Mouse (Mus musculus): ENCODE data around the gene Vav1. TPM values are rescaled to one million over a fixed set of nuclear protein-coding genes. Genes with fewer than 3 reads are reported as not detected.

Vav1 gene
- polyA plus RNA-seq, 1 experiment from 2014 or later: 1.3 TPM

DNA sequence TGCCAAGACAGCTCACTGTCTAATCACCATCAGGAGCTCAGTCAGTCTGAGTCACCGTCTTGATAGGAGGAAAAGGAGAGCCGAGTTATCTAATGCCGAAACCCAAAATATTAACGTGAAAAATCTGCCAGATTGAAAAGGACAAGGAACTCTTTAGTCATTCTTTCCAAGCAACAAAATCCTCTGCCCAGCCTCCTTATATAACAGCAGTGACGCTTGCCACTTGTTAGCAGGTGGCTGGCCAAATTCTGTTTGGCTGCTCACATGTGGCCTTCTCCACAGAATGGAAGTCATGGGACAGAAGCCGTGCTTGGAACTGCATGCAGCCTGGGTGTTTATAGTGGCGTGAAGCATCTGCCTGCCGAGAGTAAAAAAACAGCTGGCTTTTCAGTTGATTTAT, 19.2 kb upstream of the Vav1 start:
- DNase-seq (ENCODE audit: low spot score): no peak
- H3K9me3 ChIP-seq (replicated peaks): no peaks in the 10 kb centered on the region
- WGBS: 93% methylated on average over 8 of the region's 8 CpGs
- H3K27ac ChIP-seq: no peak overlapping the region
- no peaks in the 10 kb centered on the region for H3K27me3 ChIP-seq (ENCODE audit: low read depth, poor library complexity, severe bottlenecking)
- H3K36me3 ChIP-seq: peaks cover 97% of the 10 kb centered on the region
- peaks cover under 1% of the 10 kb centered on the region for H3K4me1 ChIP-seq
- H3K4me3 ChIP-seq: no peak overlapping the region

DNA sequence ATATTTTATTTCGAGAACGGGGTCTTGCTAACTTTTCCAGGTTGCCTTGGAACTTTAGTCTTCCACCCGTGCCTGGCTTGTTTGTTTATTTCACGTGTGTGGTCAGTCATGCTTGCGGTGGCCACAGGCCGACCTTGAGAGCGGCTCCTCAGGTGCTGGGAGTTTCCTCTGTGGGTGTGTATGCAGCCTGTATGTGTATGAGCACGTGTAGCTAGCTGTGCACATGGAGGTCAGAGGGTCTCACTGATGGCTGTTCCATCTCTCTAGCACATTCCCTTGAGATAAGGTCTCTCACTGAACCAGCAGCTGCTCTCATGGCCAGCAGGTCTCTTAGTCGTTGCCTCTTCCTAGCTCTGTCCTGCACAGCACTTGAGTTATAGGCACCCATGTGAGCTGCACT, 18.5 kb upstream of the Vav1 start:
- Histone ChIP-seq H3K4me3 (no peak overlapping the region), H3K27me3 (ENCODE audit: low read depth, poor library complexity, severe bottlenecking) (no peaks in the 10 kb centered on the region), H3K27ac (no peak overlapping the region), H3K4me1 (peaks cover 7% of the 10 kb centered on the region), H3K36me3 (peaks cover 91% of the 10 kb centered on the region), H3K9me3 (replicated peaks) (no peaks in the 10 kb centered on the region)
- 93% methylated on average over 9 of the region's 9 CpGs for WGBS
- no peak for DNase-seq (ENCODE audit: low spot score)

DNA sequence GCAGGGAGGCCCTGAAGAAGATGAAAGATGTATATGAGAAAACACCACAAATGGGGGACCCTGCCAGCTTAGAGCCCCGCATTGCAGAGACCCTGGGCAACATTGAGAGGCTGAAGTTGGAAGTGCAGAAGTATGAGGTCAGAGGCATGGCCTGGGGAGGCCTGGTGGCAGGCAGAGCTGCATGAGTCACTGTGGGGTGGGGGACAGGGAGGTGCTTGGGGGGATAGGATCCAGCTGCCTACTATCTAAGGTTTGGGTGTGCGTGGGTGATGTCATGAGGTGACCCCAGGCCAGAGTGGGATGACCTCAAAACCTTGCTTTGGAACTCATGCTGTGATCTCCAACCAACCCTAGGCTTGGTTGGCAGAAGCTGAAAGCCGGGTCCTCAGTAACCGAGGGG, 17.6 kb upstream of the Vav1 start:
- H3K9me3 ChIP-seq (replicated peaks): no peaks in the 10 kb centered on the region
- no peak overlapping the region for H3K4me3 ChIP-seq
- no peaks in the 10 kb centered on the region for H3K27me3 ChIP-seq (ENCODE audit: low read depth, poor library complexity, severe bottlenecking)
- no peak for DNase-seq (ENCODE audit: low spot score)
- H3K4me1 ChIP-seq: peaks cover 10% of the 10 kb centered on the region
- 91% methylated on average over 4 of the region's 4 CpGs for WGBS
- peaks cover 81% of the 10 kb centered on the region for H3K36me3 ChIP-seq
- no peak overlapping the region for H3K27ac ChIP-seq

DNA sequence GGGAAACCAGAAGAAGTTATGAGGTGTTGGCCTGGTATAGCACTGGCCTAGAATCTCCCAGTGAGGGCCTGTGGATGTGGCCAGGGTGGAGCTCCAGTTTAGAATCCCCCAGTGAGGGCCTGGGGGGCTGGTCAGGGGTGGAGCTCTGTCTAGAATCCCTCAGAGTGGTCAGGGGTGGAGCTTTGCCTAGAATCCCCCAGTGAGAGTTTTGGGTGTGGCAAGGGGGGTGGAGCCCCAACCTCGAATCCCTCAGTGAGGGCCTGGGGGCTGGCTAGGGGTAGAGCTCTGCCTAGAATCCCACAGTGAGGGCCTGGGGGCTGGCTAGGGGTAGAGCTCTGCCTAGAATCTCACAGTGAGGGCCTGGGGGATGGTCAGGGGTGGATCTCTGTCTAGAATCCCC, 17.1 kb upstream of the Vav1 start:
- no peaks in the 10 kb centered on the region for H3K27me3 ChIP-seq (ENCODE audit: low read depth, poor library complexity, severe bottlenecking)
- WGBS: 65% methylated on average over 1 of the region's 1 CpGs
- H3K4me3 ChIP-seq: no peak overlapping the region
- H3K9me3 ChIP-seq (replicated peaks): no peaks in the 10 kb centered on the region
- no peak overlapping the region for H3K27ac ChIP-seq
- H3K36me3 ChIP-seq: peaks cover 76% of the 10 kb centered on the region
- peaks cover 10% of the 10 kb centered on the region for H3K4me1 ChIP-seq
- no peak for DNase-seq (ENCODE audit: low spot score)

GRCm38 (mm10) chr17:57262901-57263550, 15.9 kb upstream of the Vav1 start:
- 91% methylated on average over 17 of the region's 17 CpGs for WGBS
- H3K36me3 ChIP-seq: peaks cover 65% of the 10 kb centered on the region

DNA sequence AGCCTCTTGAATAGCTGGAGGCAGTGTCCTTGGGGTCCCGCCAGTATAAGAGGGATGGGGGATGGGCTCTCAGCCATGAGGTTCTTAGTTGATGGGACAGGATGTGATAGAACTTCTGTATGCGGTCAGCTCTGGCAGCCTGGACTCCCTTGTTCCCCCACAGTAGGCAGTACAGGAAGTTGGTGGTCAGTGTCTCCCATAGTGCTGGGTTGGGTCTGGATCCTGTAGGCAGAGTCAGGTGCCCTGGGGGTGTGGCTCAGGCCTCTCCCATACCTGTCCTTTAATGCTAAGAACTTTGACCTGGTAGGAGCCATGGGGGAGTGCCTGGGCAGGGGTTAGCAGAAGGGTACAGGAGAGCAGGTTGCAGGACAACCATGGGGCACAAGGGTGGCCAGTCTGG, 14.7 kb upstream of the Vav1 start:
- Histone ChIP-seq H3K9me3 (replicated peaks) (no peaks in the 10 kb centered on the region), H3K4me3 (no peak overlapping the region), H3K36me3 (peaks cover 54% of the 10 kb centered on the region), H3K27me3 (ENCODE audit: low read depth, poor library complexity, severe bottlenecking) (no peaks in the 10 kb centered on the region), H3K4me1 (peaks cover 10% of the 10 kb centered on the region), H3K27ac (no peak overlapping the region)
- no peak for DNase-seq (ENCODE audit: low spot score)
- 81% methylated on average over 2 of the region's 2 CpGs for WGBS

More at GRCm38 (mm10) chr17:57262901-57263550, 15.9 kb upstream of the Vav1 start:
- no peaks in the 10 kb centered on the region for H3K27me3 ChIP-seq (ENCODE audit: low read depth, poor library complexity, severe bottlenecking)
- H3K27ac ChIP-seq: no peak overlapping the region
- no peaks in the 10 kb centered on the region for H3K9me3 ChIP-seq (replicated peaks)
- no peak overlapping the region for H3K4me3 ChIP-seq
- no peak for DNase-seq (ENCODE audit: low spot score)
- peaks cover 10% of the 10 kb centered on the region for H3K4me1 ChIP-seq

GRCm38 (mm10) chr17:57264972-57265945, 13.6 kb upstream of the Vav1 start:
- 25% methylated on average over 21 of the region's 22 CpGs for WGBS
- Histone ChIP-seq H3K27ac (peak overlapping the region; percentile 8; the same call in 1 of the 2 replicates), H3K9me3 (replicated peaks) (no peaks in the 10 kb centered on the region), H3K36me3 (peaks cover 43% of the 10 kb centered on the region), H3K4me3 (peak overlapping the region; percentile 25), H3K4me1 (peaks cover 10% of the 10 kb centered on the region), H3K27me3 (ENCODE audit: low read depth, poor library complexity, severe bottlenecking) (no peaks in the 10 kb centered on the region)
- DNase-seq (ENCODE audit: low spot score): no peak

GRCm38 (mm10) chr17:57267556-57268126, 11.3 kb upstream of the Vav1 start:
- H3K4me1 ChIP-seq: peaks cover 10% of the 10 kb centered on the region
- no peaks in the 10 kb centered on the region for H3K9me3 ChIP-seq (replicated peaks)
- 95% methylated on average over 6 of the region's 6 CpGs for WGBS
- no peak overlapping the region for H3K27ac ChIP-seq
- peaks cover 19% of the 10 kb centered on the region for H3K36me3 ChIP-seq
- no peak for DNase-seq (ENCODE audit: low spot score)
- H3K27me3 ChIP-seq (ENCODE audit: low read depth, poor library complexity, severe bottlenecking): peaks cover 9% of the 10 kb centered on the region
- H3K4me3 ChIP-seq: no peak overlapping the region

DNA sequence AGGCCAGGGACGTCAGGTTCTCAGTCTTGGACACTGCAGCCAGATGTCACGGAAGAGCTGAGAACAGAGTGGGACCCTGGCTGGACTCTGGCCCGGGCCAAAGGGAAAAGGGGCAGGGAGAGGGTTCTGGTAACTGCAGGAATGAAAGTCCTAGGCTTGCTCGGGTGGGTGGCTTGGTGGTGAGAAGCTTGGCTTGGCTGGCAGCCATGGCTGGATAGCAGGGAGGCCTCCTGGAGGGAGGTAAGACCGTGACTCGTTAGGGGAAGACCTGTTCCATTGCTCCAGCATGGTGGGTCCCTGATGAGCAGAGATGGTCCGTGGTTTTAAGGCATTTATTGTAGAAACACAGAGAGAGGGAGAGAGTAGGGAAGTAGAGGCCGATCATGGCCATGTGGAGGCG, 7.6 kb upstream of the Vav1 start:
- H3K4me1 ChIP-seq: peaks cover 16% of the 10 kb centered on the region
- no peaks in the 10 kb centered on the region for H3K9me3 ChIP-seq (replicated peaks)
- 74% methylated on average over 9 of the region's 9 CpGs for WGBS
- no peak for DNase-seq (ENCODE audit: low spot score)
- no peak overlapping the region for H3K27ac ChIP-seq
- no peak overlapping the region for H3K4me3 ChIP-seq
- H3K27me3 ChIP-seq (ENCODE audit: low read depth, poor library complexity, severe bottlenecking): peaks cover 44% of the 10 kb centered on the region
- no peaks in the 10 kb centered on the region for H3K36me3 ChIP-seq

DNA sequence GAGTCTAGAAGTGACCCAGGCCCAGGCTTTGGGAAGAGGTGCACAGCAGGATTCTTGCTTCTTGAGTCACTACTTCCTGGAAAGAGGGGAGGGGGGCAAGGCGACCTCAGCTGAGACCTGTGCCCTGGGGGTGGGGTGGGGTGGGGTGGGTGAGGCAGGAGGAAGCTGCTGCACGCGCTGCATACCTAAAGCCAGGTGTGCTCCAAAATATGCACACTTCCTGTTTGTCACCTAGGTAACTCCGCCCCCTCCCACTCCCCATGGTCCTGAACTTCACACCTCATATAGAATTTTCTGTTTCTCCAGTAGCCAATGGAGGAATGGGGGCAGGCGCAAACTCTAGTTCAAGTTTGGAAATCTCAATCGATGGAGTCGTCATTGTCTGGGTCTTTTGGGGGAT, 5.1 kb upstream of the Vav1 start:
- H3K4me1 ChIP-seq: peaks cover 19% of the 10 kb centered on the region
- H3K27me3 ChIP-seq (ENCODE audit: low read depth, poor library complexity, severe bottlenecking): peaks cover 61% of the 10 kb centered on the region
- H3K27ac ChIP-seq: no peak overlapping the region
- no peaks in the 10 kb centered on the region for H3K9me3 ChIP-seq (replicated peaks)
- no peaks in the 10 kb centered on the region for H3K36me3 ChIP-seq
- no peak overlapping the region for H3K4me3 ChIP-seq
- 31% methylated on average over 7 of the region's 7 CpGs for WGBS
- DNase-seq (ENCODE audit: low spot score): no peak

DNA sequence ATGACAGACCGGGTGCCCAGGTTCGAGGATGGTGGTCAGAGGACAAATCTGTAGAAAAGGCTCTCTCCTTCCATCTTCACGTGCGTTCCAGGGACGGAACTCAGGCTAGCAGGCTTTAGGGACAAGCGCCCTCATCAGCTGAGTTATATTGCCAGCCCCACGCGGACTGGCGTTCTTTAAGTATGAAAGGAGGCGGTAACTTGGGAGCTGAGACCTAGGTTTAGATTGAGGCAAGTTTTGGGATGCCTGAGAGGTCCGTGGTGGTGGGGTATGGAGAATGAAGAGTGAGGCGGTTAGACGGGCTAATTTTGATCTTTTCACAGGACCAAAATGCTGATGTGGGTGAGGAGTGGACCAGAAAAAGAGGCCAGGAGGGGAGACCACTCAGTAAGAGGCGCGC, 4.2 kb upstream of the Vav1 start:
- H3K4me1 ChIP-seq: peaks cover 21% of the 10 kb centered on the region
- H3K9me3 ChIP-seq (replicated peaks): no peaks in the 10 kb centered on the region
- 5% methylated on average over 15 of the region's 15 CpGs for WGBS
- DNase-seq (ENCODE audit: low spot score): no peak
- peaks cover 69% of the 10 kb centered on the region for H3K27me3 ChIP-seq (ENCODE audit: low read depth, poor library complexity, severe bottlenecking)
- H3K27ac ChIP-seq: no peak overlapping the region
- H3K4me3 ChIP-seq: peak overlapping the region; percentile 53
- no peaks in the 10 kb centered on the region for H3K36me3 ChIP-seq

- H3K27ac ChIP-seq: no peak overlapping the region
- H3K27me3 ChIP-seq (ENCODE audit: low read depth, poor library complexity, severe bottlenecking): peaks cover 76% of the 10 kb centered on the region
Measured at GRCm38 (mm10) chr17:57275111-57275996, 3.5 kb upstream of the Vav1 start.

More at GRCm38 (mm10) chr17:57275111-57275996, 3.5 kb upstream of the Vav1 start:
- H3K4me1 ChIP-seq: peaks cover 21% of the 10 kb centered on the region
- H3K9me3 ChIP-seq (replicated peaks): no peaks in the 10 kb centered on the region
- no peaks in the 10 kb centered on the region for H3K36me3 ChIP-seq
- under 1% methylated on average over 52 of the region's 53 CpGs for WGBS
- peak; percentile 76 for DNase-seq (ENCODE audit: low spot score)
- peak overlapping the region; percentile 53 for H3K4me3 ChIP-seq

Measured in limb, embryonic 10.5 days (tissue).